Mouse (Mus musculus): ENCODE results near the gene Cacna1i. TPM values are rescaled to one million over a fixed set of nuclear protein-coding genes. Genes with fewer than 3 reads are reported as not detected.

Gene Cacna1i
- polyA plus RNA-seq, 1 experiment from 2014 or later = 0.95 TPM

- Histone ChIP-seq H3K27ac (ENCODE audit: low read depth, low read length) (peak overlapping the region; percentile 99), H3K9me3 (ENCODE audit: control insufficient read depth, low read length) (no peaks in the 10 kb centered on the region), H3K4me3 (ENCODE audit: low read depth, low read length) (peak overlapping the region; percentile 99), H3K4me1 (ENCODE audit: control insufficient read depth, insufficient read depth, low read length) (peaks cover 24% of the 10 kb centered on the region), H3K4me2 (ENCODE audit: low read depth, low read length) (peak overlapping the region; percentile 66), H3K36me3 (ENCODE audit: control insufficient read depth, insufficient read depth, low read length) (peaks cover 31% of the 10 kb centered on the region), H3K9ac (replicated peaks; ENCODE audit: low read depth, low read length) (peak overlapping the region; percentile 100), H3K27me3 (ENCODE audit: control insufficient read depth, insufficient read depth, low read length) (peaks cover 2% of the 10 kb centered on the region; the same call in 1 of the 2 replicates)
- WGBS = under 1% methylated on average over 49 of the region's 51 CpGs
- ATAC-seq (ENCODE audit: low read depth) = peak; percentile 28
Observed at GRCm38 (mm10) chr15:80255646-80256121, 31.4 kb upstream of the Cacna1i start.

DNA sequence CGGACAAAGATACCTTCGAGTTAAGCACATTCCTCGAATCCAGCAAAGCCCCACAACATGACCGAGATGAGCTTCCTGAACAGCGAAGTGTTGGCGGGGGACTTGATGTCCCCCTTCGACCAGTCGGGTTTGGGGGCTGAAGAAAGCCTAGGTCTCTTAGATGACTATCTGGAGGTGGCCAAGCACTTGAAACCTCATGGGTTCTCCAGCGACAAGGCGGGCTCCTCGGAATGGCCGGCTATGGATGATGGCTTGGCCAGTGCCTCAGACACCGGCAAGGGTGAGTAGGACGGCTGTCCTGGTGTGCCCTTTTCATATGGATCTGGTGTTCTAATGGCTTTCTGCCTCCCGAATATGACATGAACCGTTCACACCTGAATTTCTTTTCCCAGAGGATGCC is 30.8 kb upstream of the Cacna1i start:
- ATAC-seq (ENCODE audit: low read depth) = no peak
- H3K36me3 ChIP-seq (ENCODE audit: control insufficient read depth, insufficient read depth, low read length) = peaks cover 29% of the 10 kb centered on the region
- WGBS = 15% methylated on average over 16 of the region's 16 CpGs
- peaks cover 2% of the 10 kb centered on the region; the same call in 1 of the 2 replicates for H3K27me3 ChIP-seq (ENCODE audit: control insufficient read depth, insufficient read depth, low read length)
- H3K4me1 ChIP-seq (ENCODE audit: control insufficient read depth, insufficient read depth, low read length) = peaks cover 24% of the 10 kb centered on the region
- no peaks in the 10 kb centered on the region for H3K9me3 ChIP-seq (ENCODE audit: control insufficient read depth, low read length)
- peak overlapping the region; percentile 66 for H3K4me2 ChIP-seq (ENCODE audit: low read depth, low read length)
- peak overlapping the region; percentile 99 for H3K27ac ChIP-seq (ENCODE audit: low read depth, low read length)
- peak overlapping the region; percentile 99 for H3K4me3 ChIP-seq (ENCODE audit: low read depth, low read length)
- peak overlapping the region; percentile 100 for H3K9ac ChIP-seq (replicated peaks; ENCODE audit: low read depth, low read length)

GRCm38 (mm10) chr15:80256656-80257601 is 30.1 kb upstream of the Cacna1i start:
- Histone ChIP-seq H3K4me2 (ENCODE audit: low read depth, low read length) (peak overlapping the region; percentile 66), H3K4me1 (ENCODE audit: control insufficient read depth, insufficient read depth, low read length) (peaks cover 24% of the 10 kb centered on the region), H3K4me3 (ENCODE audit: low read depth, low read length) (peak overlapping the region; percentile 99), H3K9me3 (ENCODE audit: control insufficient read depth, low read length) (no peaks in the 10 kb centered on the region), H3K9ac (replicated peaks; ENCODE audit: low read depth, low read length) (peak overlapping the region; percentile 100), H3K27ac (ENCODE audit: low read depth, low read length) (peak overlapping the region; percentile 99), H3K36me3 (ENCODE audit: control insufficient read depth, insufficient read depth, low read length) (peaks cover 29% of the 10 kb centered on the region), H3K27me3 (ENCODE audit: control insufficient read depth, insufficient read depth, low read length) (peaks cover 2% of the 10 kb centered on the region; the same call in 1 of the 2 replicates)
- WGBS = 70% methylated on average over 12 of the region's 12 CpGs
- ATAC-seq (ENCODE audit: low read depth) = no peak

DNA sequence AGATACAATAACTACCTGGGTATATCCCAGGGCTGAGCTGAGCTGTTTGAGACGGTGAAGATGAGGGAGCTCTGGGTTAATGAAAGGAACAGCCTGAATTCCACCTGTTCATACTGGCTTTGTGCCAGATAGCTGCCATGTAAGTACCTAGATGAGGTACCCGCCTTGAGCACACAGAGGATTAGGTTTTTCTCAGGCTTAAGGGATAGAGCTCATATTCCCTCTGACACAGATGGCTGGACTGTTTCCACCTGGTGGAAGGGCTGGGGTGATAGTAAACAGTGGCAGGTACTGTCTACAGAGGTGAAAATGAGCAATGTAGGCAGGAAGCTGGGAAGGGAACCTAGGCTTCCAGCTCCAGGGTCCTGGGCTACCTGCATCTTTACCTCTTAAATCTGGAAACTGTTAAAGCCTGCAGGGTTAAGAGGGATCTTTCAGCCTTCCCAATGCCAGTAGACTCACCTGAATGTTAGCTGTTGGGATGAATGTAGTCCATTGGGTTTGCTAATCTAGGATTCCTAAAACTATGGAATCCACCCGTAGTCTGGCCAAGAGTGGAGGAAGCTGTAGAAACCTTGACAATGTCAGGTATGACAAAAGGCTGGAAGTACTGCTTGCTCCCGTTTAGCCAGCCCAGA is 29.3 kb upstream of the Cacna1i start:
- Histone ChIP-seq H3K4me1 (ENCODE audit: control insufficient read depth, insufficient read depth, low read length) (peaks cover 24% of the 10 kb centered on the region), H3K9me3 (ENCODE audit: control insufficient read depth, low read length) (no peaks in the 10 kb centered on the region), H3K9ac (replicated peaks; ENCODE audit: low read depth, low read length) (no peak overlapping the region; the same call in 1 of the 2 replicates), H3K4me2 (ENCODE audit: low read depth, low read length) (peak overlapping the region; percentile 66), H3K27ac (ENCODE audit: low read depth, low read length) (peak overlapping the region; percentile 13), H3K27me3 (ENCODE audit: control insufficient read depth, insufficient read depth, low read length) (peaks cover 2% of the 10 kb centered on the region; the same call in 1 of the 2 replicates), H3K4me3 (ENCODE audit: low read depth, low read length) (peak overlapping the region; percentile 99; the same call in 1 of the 2 replicates), H3K36me3 (ENCODE audit: control insufficient read depth, insufficient read depth, low read length) (peaks cover 29% of the 10 kb centered on the region)
- no peak for ATAC-seq (ENCODE audit: low read depth)
- 28% methylated on average over 4 of the region's 4 CpGs for WGBS

DNA sequence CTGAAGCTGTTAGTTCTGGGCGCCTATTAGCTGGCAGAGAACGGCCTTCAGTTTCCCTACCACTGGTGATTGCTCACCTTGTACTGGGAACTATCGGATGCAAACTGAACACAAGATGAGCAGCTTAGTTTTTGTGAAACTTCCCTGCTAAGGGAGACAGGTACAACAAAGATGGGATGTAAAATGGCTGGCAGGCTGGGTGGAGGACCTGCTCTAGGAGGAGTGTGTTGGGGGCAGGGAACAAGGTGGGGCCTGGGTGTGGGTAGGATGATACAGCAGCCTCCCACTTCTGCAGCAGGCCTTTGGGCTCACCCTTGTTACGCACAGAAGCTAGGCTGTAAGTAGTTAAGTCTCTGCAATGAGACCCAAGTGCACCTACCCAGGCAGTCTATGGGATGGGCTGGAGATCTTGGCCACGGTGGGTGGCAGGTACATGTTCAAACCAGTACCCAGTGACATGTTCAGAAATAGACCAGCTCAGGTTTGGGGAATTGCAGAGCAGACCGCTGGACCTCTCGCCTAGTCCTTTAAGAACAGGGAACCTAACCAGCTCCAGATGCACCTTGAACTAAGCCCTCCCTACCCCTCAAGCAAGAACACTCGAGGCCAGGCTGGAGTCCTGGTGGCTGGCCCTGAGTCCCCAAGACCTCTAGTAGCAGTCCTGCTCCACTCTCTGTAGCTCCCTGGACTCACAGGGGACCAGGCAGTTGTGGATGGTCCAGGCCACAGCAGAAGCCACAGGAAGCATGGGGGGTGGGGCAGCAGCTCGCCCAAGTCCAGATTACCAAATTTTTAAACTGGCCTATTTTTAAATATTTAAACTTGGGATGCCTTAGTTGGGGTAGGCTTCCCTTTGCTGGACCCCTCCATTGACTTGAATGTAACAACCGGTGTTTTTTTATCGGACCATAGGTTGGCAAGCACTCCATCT is 28.5 kb upstream of the Cacna1i start:
- H3K4me1 ChIP-seq (ENCODE audit: control insufficient read depth, insufficient read depth, low read length) = peaks cover 30% of the 10 kb centered on the region
- WGBS = 70% methylated on average over 11 of the region's 11 CpGs
- no peak for ATAC-seq (ENCODE audit: low read depth)
- peaks cover 26% of the 10 kb centered on the region for H3K36me3 ChIP-seq (ENCODE audit: control insufficient read depth, insufficient read depth, low read length)
- 0 out of 2 replicates have a peak overlapping the region, but pooled peaks have one; percentile 13 for H3K27ac ChIP-seq (ENCODE audit: low read depth, low read length)
- H3K4me3 ChIP-seq (ENCODE audit: low read depth, low read length) = no peak overlapping the region
- no peak overlapping the region; the same call in 1 of the 2 replicates for H3K9ac ChIP-seq (replicated peaks; ENCODE audit: low read depth, low read length)
- H3K9me3 ChIP-seq (ENCODE audit: control insufficient read depth, low read length) = no peaks in the 10 kb centered on the region
- H3K4me2 ChIP-seq (ENCODE audit: low read depth, low read length) = 0 out of 2 replicates have a peak overlapping the region, but pooled peaks have one; percentile 66
- peaks cover 2% of the 10 kb centered on the region; the same call in 1 of the 2 replicates for H3K27me3 ChIP-seq (ENCODE audit: control insufficient read depth, insufficient read depth, low read length)

GRCm38 (mm10) chr15:80259406-80260045 is 27.5 kb upstream of the Cacna1i start:
- H3K4me1 ChIP-seq (ENCODE audit: control insufficient read depth, insufficient read depth, low read length) = peaks cover 24% of the 10 kb centered on the region
- H3K36me3 ChIP-seq (ENCODE audit: control insufficient read depth, insufficient read depth, low read length) = peaks cover 26% of the 10 kb centered on the region
- H3K9ac ChIP-seq (replicated peaks; ENCODE audit: low read depth, low read length) = no peak overlapping the region
- no peak overlapping the region for H3K4me3 ChIP-seq (ENCODE audit: low read depth, low read length)
- H3K4me2 ChIP-seq (ENCODE audit: low read depth, low read length) = no peak overlapping the region
- H3K27me3 ChIP-seq (ENCODE audit: control insufficient read depth, insufficient read depth, low read length) = peaks cover 2% of the 10 kb centered on the region; the same call in 1 of the 2 replicates
- no peak overlapping the region for H3K27ac ChIP-seq (ENCODE audit: low read depth, low read length)
- ATAC-seq (ENCODE audit: low read depth) = no peak
- no peaks in the 10 kb centered on the region for H3K9me3 ChIP-seq (ENCODE audit: control insufficient read depth, low read length)
- 71% methylated on average over 8 of the region's 8 CpGs for WGBS

DNA sequence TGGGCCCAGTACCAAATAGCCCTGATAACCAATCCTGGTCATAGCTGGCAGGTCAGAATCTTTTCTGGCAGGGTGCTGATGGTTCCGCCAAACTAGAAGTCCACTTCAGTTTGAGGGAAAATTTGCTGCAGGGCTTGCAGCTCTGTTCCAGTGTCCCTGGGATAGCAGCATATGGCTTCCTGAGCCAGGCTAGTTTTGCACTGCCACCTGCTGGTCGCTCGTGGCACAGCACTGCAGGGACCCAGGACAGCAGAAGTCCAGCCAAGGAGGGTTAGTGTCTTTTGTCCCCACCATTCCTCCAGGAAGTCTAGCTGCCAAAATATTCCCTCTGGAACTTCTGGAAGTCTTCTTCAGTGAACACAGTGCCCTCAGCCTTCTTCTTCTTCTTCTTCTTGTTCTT is 26.4 kb upstream of the Cacna1i start:
- peaks cover under 1% of the 10 kb centered on the region; the same call in 1 of the 2 replicates for H3K27me3 ChIP-seq (ENCODE audit: control insufficient read depth, insufficient read depth, low read length)
- ATAC-seq (ENCODE audit: low read depth) = no peak
- no peak overlapping the region for H3K27ac ChIP-seq (ENCODE audit: low read depth, low read length)
- no peak overlapping the region for H3K9ac ChIP-seq (replicated peaks; ENCODE audit: low read depth, low read length)
- 13% methylated on average over 3 of the region's 3 CpGs for WGBS
- no peak overlapping the region for H3K4me3 ChIP-seq (ENCODE audit: low read depth, low read length)
- peaks cover 24% of the 10 kb centered on the region for H3K4me1 ChIP-seq (ENCODE audit: control insufficient read depth, insufficient read depth, low read length)
- H3K4me2 ChIP-seq (ENCODE audit: low read depth, low read length) = no peak overlapping the region
- H3K36me3 ChIP-seq (ENCODE audit: control insufficient read depth, insufficient read depth, low read length) = peaks cover 26% of the 10 kb centered on the region
- no peaks in the 10 kb centered on the region for H3K9me3 ChIP-seq (ENCODE audit: control insufficient read depth, low read length)

- H3K27ac ChIP-seq (ENCODE audit: low read depth, low read length) = no peak overlapping the region
- peaks cover 24% of the 10 kb centered on the region for H3K4me1 ChIP-seq (ENCODE audit: control insufficient read depth, insufficient read depth, low read length)
- WGBS = 83% methylated on average over 7 of the region's 7 CpGs
- no peak overlapping the region for H3K9ac ChIP-seq (replicated peaks; ENCODE audit: low read depth, low read length)
- H3K36me3 ChIP-seq (ENCODE audit: control insufficient read depth, insufficient read depth, low read length) = peaks cover 26% of the 10 kb centered on the region
- no peak for ATAC-seq (ENCODE audit: low read depth)
- H3K4me3 ChIP-seq (ENCODE audit: low read depth, low read length) = no peak overlapping the region
- H3K27me3 ChIP-seq (ENCODE audit: control insufficient read depth, insufficient read depth, low read length) = no peaks in the 10 kb centered on the region
- H3K9me3 ChIP-seq (ENCODE audit: control insufficient read depth, low read length) = no peaks in the 10 kb centered on the region
- H3K4me2 ChIP-seq (ENCODE audit: low read depth, low read length) = no peak overlapping the region
Observed at GRCm38 (mm10) chr15:80261100-80261499, 25.9 kb upstream of the Cacna1i start.

Measured in neural tube, embryonic 14.5 days (tissue).